Mouse (Mus musculus): ENCODE measurements around the gene Apod. TPM values are rescaled to one million over a fixed set of nuclear protein-coding genes. Genes with fewer than 3 reads are reported as not detected.

Gene Apod
- polyA plus RNA-seq, 1 experiment from 2014 or later = 76.2 TPM

- WGBS = 29% methylated on average over 11 of the region's 11 CpGs
- Histone ChIP-seq H3K4me1 (peaks cover 24% of the 10 kb centered on the region), H3K4me3 (no peak overlapping the region), H3K4me2 (replicated peaks) (no peak overlapping the region), H3K9ac (no peak overlapping the region), H3K36me3 (no peaks in the 10 kb centered on the region), H3K9me3 (replicated peaks) (no peaks in the 10 kb centered on the region), H3K27ac (peak overlapping the region; percentile 14), H3K27me3 (no peaks in the 10 kb centered on the region)
- ATAC-seq (ENCODE audit: low FRiP score) = peak; percentile 65; the same call in 1 of the 2 replicates
These were observed 15.2 kb downstream of the Apod start for GRCm38 (mm10) chr16:31299164-31299959.

GRCm38 (mm10) chr16:31297113-31297512 lies 17.5 kb downstream of the Apod start:
- Histone ChIP-seq H3K27ac (no peak overlapping the region), H3K4me3 (no peak overlapping the region), H3K4me2 (replicated peaks) (no peak overlapping the region), H3K36me3 (no peaks in the 10 kb centered on the region), H3K27me3 (no peaks in the 10 kb centered on the region), H3K9ac (no peak overlapping the region), H3K9me3 (replicated peaks) (no peaks in the 10 kb centered on the region), H3K4me1 (peaks cover 24% of the 10 kb centered on the region)
- no peak for ATAC-seq (ENCODE audit: low FRiP score)
- WGBS = 95% methylated on average over 7 of the region's 7 CpGs

GRCm38 (mm10) chr16:31293761-31294160 lies 20.8 kb downstream of the Apod start:
- Histone ChIP-seq H3K4me3 (no peak overlapping the region), H3K9ac (no peak overlapping the region), H3K9me3 (replicated peaks) (no peaks in the 10 kb centered on the region), H3K27me3 (no peaks in the 10 kb centered on the region), H3K4me1 (no peaks in the 10 kb centered on the region), H3K4me2 (replicated peaks) (no peak overlapping the region), H3K36me3 (no peaks in the 10 kb centered on the region), H3K27ac (no peak overlapping the region)
- WGBS = 79% methylated on average over 4 of the region's 4 CpGs
- no peak for ATAC-seq (ENCODE audit: low FRiP score)

GRCm38 (mm10) chr16:31290751-31291365 lies 23.8 kb downstream of the Apod start:
- Histone ChIP-seq H3K27me3 (no peaks in the 10 kb centered on the region), H3K27ac (no peak overlapping the region), H3K36me3 (no peaks in the 10 kb centered on the region), H3K9me3 (replicated peaks) (no peaks in the 10 kb centered on the region), H3K9ac (no peak overlapping the region), H3K4me3 (no peak overlapping the region), H3K4me2 (replicated peaks) (no peak overlapping the region), H3K4me1 (no peaks in the 10 kb centered on the region)
- no peak for ATAC-seq (ENCODE audit: low FRiP score)
- WGBS = 83% methylated on average over 7 of the region's 7 CpGs

- H3K4me3 ChIP-seq = no peak overlapping the region
- ATAC-seq (ENCODE audit: low FRiP score) = no peak
- WGBS = 80% methylated on average over 10 of the region's 10 CpGs
These were observed 24.3 kb downstream of the Apod start for GRCm38 (mm10) chr16:31290281-31290680.

GRCm38 (mm10) chr16:31287712-31288111 lies 26.9 kb downstream of the Apod start:
- no peak overlapping the region for H3K4me3 ChIP-seq
- H3K9me3 ChIP-seq (replicated peaks) = no peaks in the 10 kb centered on the region
- H3K27ac ChIP-seq = no peak overlapping the region
- 87% methylated on average over 3 of the region's 3 CpGs for WGBS
- H3K36me3 ChIP-seq = no peaks in the 10 kb centered on the region
- H3K27me3 ChIP-seq = no peaks in the 10 kb centered on the region
- no peak for ATAC-seq (ENCODE audit: low FRiP score)
- no peak overlapping the region for H3K9ac ChIP-seq
- no peak overlapping the region for H3K4me2 ChIP-seq (replicated peaks)
- H3K4me1 ChIP-seq = no peaks in the 10 kb centered on the region

More at GRCm38 (mm10) chr16:31290281-31290680, 24.3 kb downstream of the Apod start:
- H3K36me3 ChIP-seq = no peaks in the 10 kb centered on the region
- no peak overlapping the region for H3K4me2 ChIP-seq (replicated peaks)
- no peak overlapping the region for H3K27ac ChIP-seq
- no peak overlapping the region for H3K9ac ChIP-seq
- no peaks in the 10 kb centered on the region for H3K4me1 ChIP-seq
- no peaks in the 10 kb centered on the region for H3K27me3 ChIP-seq
- H3K9me3 ChIP-seq (replicated peaks) = no peaks in the 10 kb centered on the region

GRCm38 (mm10) chr16:31286801-31287488 lies 27.7 kb downstream of the Apod start:
- no peak for ATAC-seq (ENCODE audit: low FRiP score)
- 92% methylated on average over 11 of the region's 11 CpGs for WGBS

GRCm38 (mm10) chr16:31281981-31282380 lies 32.6 kb downstream of the Apod start:
- no peak overlapping the region for H3K27ac ChIP-seq
- no peaks in the 10 kb centered on the region for H3K36me3 ChIP-seq
- ATAC-seq (ENCODE audit: low FRiP score) = no peak
- H3K4me3 ChIP-seq = no peak overlapping the region
- H3K9me3 ChIP-seq (replicated peaks) = no peaks in the 10 kb centered on the region
- no peak overlapping the region for H3K9ac ChIP-seq
- H3K4me1 ChIP-seq = no peaks in the 10 kb centered on the region
- no peak overlapping the region for H3K4me2 ChIP-seq (replicated peaks)
- H3K27me3 ChIP-seq = no peaks in the 10 kb centered on the region
- WGBS = 93% methylated on average over 2 of the region's 2 CpGs

More at GRCm38 (mm10) chr16:31286801-31287488, 27.7 kb downstream of the Apod start:
- no peak overlapping the region for H3K4me2 ChIP-seq (replicated peaks)
- no peak overlapping the region for H3K4me3 ChIP-seq
- H3K9ac ChIP-seq = no peak overlapping the region
- H3K27me3 ChIP-seq = no peaks in the 10 kb centered on the region
- H3K27ac ChIP-seq = no peak overlapping the region
- no peaks in the 10 kb centered on the region for H3K4me1 ChIP-seq
- no peaks in the 10 kb centered on the region for H3K36me3 ChIP-seq
- no peaks in the 10 kb centered on the region for H3K9me3 ChIP-seq (replicated peaks)

- Histone ChIP-seq H3K9me3 (replicated peaks) (no peaks in the 10 kb centered on the region), H3K4me3 (no peak overlapping the region), H3K27me3 (no peaks in the 10 kb centered on the region), H3K4me1 (no peaks in the 10 kb centered on the region), H3K36me3 (no peaks in the 10 kb centered on the region), H3K4me2 (replicated peaks) (no peak overlapping the region), H3K27ac (no peak overlapping the region), H3K9ac (no peak overlapping the region)
- 88% methylated on average over 4 of the region's 4 CpGs for WGBS
- ATAC-seq (ENCODE audit: low FRiP score) = no peak
These were observed 34.4 kb downstream of the Apod start for GRCm38 (mm10) chr16:31280176-31280575.

- H3K4me3 ChIP-seq = no peak overlapping the region
- H3K9me3 ChIP-seq (replicated peaks) = no peaks in the 10 kb centered on the region
- ATAC-seq (ENCODE audit: low FRiP score) = no peak
- peaks cover 5% of the 10 kb centered on the region for H3K4me1 ChIP-seq
- WGBS = 83% methylated on average over 6 of the region's 6 CpGs
- H3K4me2 ChIP-seq (replicated peaks) = no peak overlapping the region
- no peaks in the 10 kb centered on the region for H3K36me3 ChIP-seq
- H3K27me3 ChIP-seq = no peaks in the 10 kb centered on the region
- no peak overlapping the region for H3K27ac ChIP-seq
- H3K9ac ChIP-seq = no peak overlapping the region
These were observed 36.0 kb downstream of the Apod start for GRCm38 (mm10) chr16:31278581-31278980.

- Histone ChIP-seq H3K9me3 (replicated peaks) (no peaks in the 10 kb centered on the region), H3K9ac (no peak overlapping the region), H3K36me3 (no peaks in the 10 kb centered on the region), H3K4me1 (peaks cover 10% of the 10 kb centered on the region), H3K27ac (no peak overlapping the region), H3K27me3 (no peaks in the 10 kb centered on the region), H3K4me2 (replicated peaks) (no peak overlapping the region), H3K4me3 (no peak overlapping the region)
- ATAC-seq (ENCODE audit: low FRiP score) = no peak
- WGBS = 66% methylated on average over 2 of the region's 2 CpGs
These were observed 36.5 kb downstream of the Apod start for GRCm38 (mm10) chr16:31278081-31278480.

- Histone ChIP-seq H3K4me3 (no peak overlapping the region), H3K36me3 (no peaks in the 10 kb centered on the region; the same call in 1 of the 2 replicates), H3K9ac (no peak overlapping the region), H3K4me2 (replicated peaks) (no peak overlapping the region), H3K9me3 (replicated peaks) (no peaks in the 10 kb centered on the region), H3K4me1 (peaks cover 20% of the 10 kb centered on the region), H3K27ac (no peak overlapping the region), H3K27me3 (no peaks in the 10 kb centered on the region)
- ATAC-seq (ENCODE audit: low FRiP score) = no peak
- WGBS = 90% methylated on average over 7 of the region's 7 CpGs
These were observed 37.6 kb downstream of the Apod start for GRCm38 (mm10) chr16:31276962-31277361.

Measured in hindbrain, embryonic 12.5 days (tissue).